Mouse (Mus musculus) c-Kit-positive CD71-negative TER-119-negative erythroid progenitor cells, embryonic 14.5 days (primary cell): ENCODE data around the gene Abcc4.

Experiments
- DNase-seq: peaks from one replicate; pipeline ENCODE4 v3.0.0-alpha.2; 2013; ENCODE audit warnings: low read depth

The Abcc4 gene

GRCm38 (mm10) chr14:118638447-118639275 lies 67.4 kb downstream of the Abcc4 start:
- DNase-seq = no peak

- no peak for DNase-seq
Observed at GRCm38 (mm10) chr14:118635493-118636183, 70.4 kb downstream of the Abcc4 start.

- DNase-seq = no peak
Observed at GRCm38 (mm10) chr14:118629649-118630048, 76.4 kb downstream of the Abcc4 start.

GRCm38 (mm10) chr14:118621449-118621789 lies 84.6 kb downstream of the Abcc4 start:
- no peak for DNase-seq

- no peak for DNase-seq
Observed at GRCm38 (mm10) chr14:118620773-118621448, 85.1 kb downstream of the Abcc4 start.

GRCm38 (mm10) chr14:118616698-118617311 lies 89.2 kb downstream of the Abcc4 start:
- peak; percentile 25 for DNase-seq

- no peak for DNase-seq
Observed at GRCm38 (mm10) chr14:118613734-118614133, 92.3 kb downstream of the Abcc4 start.

GRCm38 (mm10) chr14:118611714-118612113 lies 94.3 kb downstream of the Abcc4 start:
- DNase-seq = no peak

GRCm38 (mm10) chr14:118610786-118611185 lies 95.2 kb downstream of the Abcc4 start:
- no peak for DNase-seq

- DNase-seq = no peak
Observed at GRCm38 (mm10) chr14:118608816-118609465, 97.1 kb downstream of the Abcc4 start.

- DNase-seq = no peak
Observed at GRCm38 (mm10) chr14:118608317-118608716, 97.7 kb downstream of the Abcc4 start.

GRCm38 (mm10) chr14:118606476-118606875 lies 99.5 kb downstream of the Abcc4 start:
- no peak for DNase-seq

- DNase-seq = no peak
Observed at GRCm38 (mm10) chr14:118604903-118605302, 101.1 kb downstream of the Abcc4 start.

- DNase-seq = no peak
Observed at GRCm38 (mm10) chr14:118602031-118602430, 104.0 kb downstream of the Abcc4 start.

- DNase-seq = no peak
Observed at GRCm38 (mm10) chr14:118600746-118601145, 105.3 kb downstream of the Abcc4 start.

- no peak for DNase-seq
Observed at GRCm38 (mm10) chr14:118598757-118599156, 107.3 kb downstream of the Abcc4 start.

GRCm38 (mm10) chr14:118594463-118594862 lies 111.6 kb downstream of the Abcc4 start:
- DNase-seq = no peak

GRCm38 (mm10) chr14:118591477-118592403 lies 114.3 kb downstream of the Abcc4 start:
- DNase-seq = peak; percentile 31

GRCm38 (mm10) chr14:118582333-118582941 lies 123.6 kb downstream of the Abcc4 start:
- no peak for DNase-seq

- DNase-seq = no peak
Observed at GRCm38 (mm10) chr14:118581673-118582072, 124.3 kb downstream of the Abcc4 start.
